Mouse (Mus musculus) lung, postnatal 0 days (tissue): ENCODE data around the gene Slc7a6.

ENCODE experiments used
- CTCF ChIP-seq: IDR thresholded peaks from 2 replicates; pipeline ENCODE4 v1.5.1; 2016; ENCODE audit warnings: antibody characterized with exemption, mild to moderate bottlenecking
- EP300 ChIP-seq: IDR thresholded peaks from 2 replicates; pipeline ENCODE4 v1.6.1; 2016; ENCODE audit warnings: antibody characterized with exemption, mild to moderate bottlenecking, control low read depth

- TF ChIP-seq CTCF (no peak), EP300 (no peak)
Measured at GRCm38 (mm10) chr8:106231536-106231935, 62.9 kb downstream of the Slc7a6 start.
